Mouse (Mus musculus) hindbrain, embryonic 11.5 days (tissue): ENCODE measurements around the gene Ttk. TPM values are rescaled to one million over a fixed set of nuclear protein-coding genes. Genes with fewer than 3 reads are reported as not detected.

Experiments used
- ATAC-seq: fragments of 200-750 bp; cut with Nextera tagmentation; 2 replicates; pipeline ENCODE4 v1.8.0; 2017; ENCODE audit warnings: mild to moderate bottlenecking, moderate TSS enrichment, moderate library complexity; ENCODE audit not compliant: low FRiP score
- DNase-seq: peaks from one replicate; pipeline ENCODE4 v3.0.0-alpha.2; 2015; ENCODE audit warnings: low spot score
- H3K27ac ChIP-seq: fragments of 300-500 bp; sonication (generic); 2 replicates; pipeline ENCODE4 v1.5.1; 2014; ENCODE audit warnings: mild to moderate bottlenecking, low read depth, low read length
- H3K27me3 ChIP-seq: fragments of 300-500 bp; sonication (generic); 2 replicates; pipeline ENCODE4 v1.6.1; 2014; ENCODE audit warnings: mild to moderate bottlenecking, low read length, moderate library complexity, mixed read lengths; ENCODE audit not compliant: control insufficient read depth, insufficient read depth
- H3K36me3 ChIP-seq: fragments of 300-500 bp; sonication (generic); 2 replicates; pipeline ENCODE4 v1.6.1; 2014; ENCODE audit warnings: mild to moderate bottlenecking, low read length, moderate library complexity, mixed read lengths; ENCODE audit not compliant: control insufficient read depth, insufficient read depth
- H3K4me1 ChIP-seq: fragments of 300-500 bp; sonication (generic); replicated peaks from 2 replicates; pipeline ENCODE4 v1.6.1; 2014; ENCODE audit warnings: low read length, mixed read lengths; ENCODE audit not compliant: control insufficient read depth, insufficient read depth
- H3K4me2 ChIP-seq: fragments of 300-500 bp; sonication (generic); replicated peaks from 2 replicates; pipeline ENCODE4 v1.6.1; 2014; ENCODE audit warnings: mild to moderate bottlenecking, low read depth, low read length
- H3K4me3 ChIP-seq: fragments of 300-500 bp; sonication (generic); 2 replicates; pipeline ENCODE4 v1.5.1; 2014; ENCODE audit warnings: low read depth, low read length
- H3K9ac ChIP-seq: fragments of 300-500 bp; sonication (generic); 2 replicates; pipeline ENCODE4 v1.6.1; 2014; ENCODE audit warnings: low read depth, low read length
- H3K9me3 ChIP-seq: fragments of 300-500 bp; sonication (generic); 2 replicates; pipeline ENCODE4 v1.6.1; 2016; ENCODE audit warnings: low read length; ENCODE audit not compliant: control insufficient read depth
- whole genome bisulfite sequencing: fragments of 180-500 bp; shearing (Covaris S2); extraction: QIAGEN DNeasy Blood & Tissue Kit; methylation state at CpG from one replicate; pipeline ENCODE4 v1.1.7; 2014; 5-methylcytosine and 5-hydroxymethylcytosine counted together
- polyA plus RNA-seq: library from polyadenylated mRNA; unstranded; fragments of >200 nt; fragmentation: Nextera tagmentation; extraction: Ambion mirVana; gene quantifications from 2 replicates; pipeline ENCODE4 v1.2.1, GENCODE M21; 2014

Ttk gene
- polyA plus RNA-seq, 1 experiment from 2014 or later = 32.4 TPM

DNA sequence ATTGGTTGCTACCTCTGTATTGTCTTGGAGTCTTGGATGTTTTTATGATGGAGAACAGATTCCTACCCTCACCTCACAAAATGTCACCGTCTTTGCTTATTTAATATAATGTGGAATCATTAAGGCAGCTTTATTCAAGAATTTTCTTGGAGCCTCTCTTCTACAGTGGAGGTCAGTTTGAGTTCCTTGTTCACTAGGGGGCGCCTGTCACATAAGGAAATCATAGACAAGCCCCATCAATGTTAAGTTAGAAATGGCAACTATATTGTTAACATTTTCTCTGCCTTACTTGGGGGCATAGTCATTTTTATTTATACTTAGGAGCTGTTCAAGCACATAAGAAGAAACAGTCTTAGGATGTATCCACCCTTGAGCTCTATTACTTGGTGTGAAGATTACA lies 26.9 kb upstream of the Ttk start:
- Histone ChIP-seq H3K9me3 (no peaks in the 10 kb centered on the region), H3K4me1 (peaks cover 2% of the 10 kb centered on the region; the same call in 1 of the 2 replicates), H3K27me3 (no peaks in the 10 kb centered on the region), H3K36me3 (no peaks in the 10 kb centered on the region), H3K27ac (no peak overlapping the region), H3K9ac (no peak overlapping the region), H3K4me2 (no peak overlapping the region), H3K4me3 (no peak overlapping the region)
- 5% methylated on average over 2 of the region's 2 CpGs for WGBS
- ATAC-seq (no peak), DNase-seq (peak; percentile 69)

DNA sequence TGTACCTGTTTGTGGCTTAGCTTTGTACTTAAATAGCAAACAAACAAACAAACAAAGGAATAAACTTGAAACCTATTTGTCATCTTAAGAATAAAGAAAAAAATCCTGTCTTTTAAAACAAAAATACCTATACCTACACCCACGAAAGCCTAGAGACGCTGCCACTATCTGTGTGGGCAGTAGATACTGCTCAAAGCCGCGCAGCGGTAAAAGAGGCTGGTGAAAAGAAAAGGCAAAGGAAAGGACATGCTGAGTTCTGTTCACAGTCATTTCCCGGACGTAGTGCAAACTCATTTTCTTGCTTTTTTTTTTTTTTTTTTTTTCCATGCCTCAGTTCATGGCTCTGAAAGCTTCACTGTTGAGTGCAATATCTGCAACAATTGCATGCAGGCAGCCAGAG lies 15.3 kb upstream of the Ttk start:
- Histone ChIP-seq H3K4me1 (no peaks in the 10 kb centered on the region), H3K27me3 (no peaks in the 10 kb centered on the region), H3K36me3 (no peaks in the 10 kb centered on the region), H3K4me3 (no peak overlapping the region), H3K9me3 (no peaks in the 10 kb centered on the region), H3K4me2 (no peak overlapping the region), H3K9ac (no peak overlapping the region), H3K27ac (no peak overlapping the region)
- ATAC-seq = no peak
- 66% methylated on average over 7 of the region's 7 CpGs for WGBS
- no peak for DNase-seq

DNA sequence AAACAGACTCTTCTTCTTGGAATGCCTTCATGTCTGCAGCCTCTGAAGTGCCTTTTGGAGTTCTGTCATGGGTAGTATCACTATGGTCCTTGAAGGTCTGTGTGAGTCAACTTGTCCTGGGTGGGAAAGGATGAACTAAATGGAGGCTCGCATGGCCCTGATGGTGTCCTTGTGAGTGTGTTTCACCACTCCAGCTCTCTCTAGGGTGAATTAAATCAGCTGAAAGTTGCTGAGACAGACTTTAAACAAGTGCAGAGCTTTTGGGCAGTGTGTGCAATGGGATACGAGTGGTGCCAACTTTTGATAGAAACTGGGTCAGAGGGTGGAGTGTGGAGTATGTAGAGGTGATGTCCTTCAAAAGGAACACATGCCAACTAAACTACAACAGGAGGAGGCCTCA lies 13.5 kb upstream of the Ttk start:
- DNase-seq (no peak), ATAC-seq (no peak)
- H3K4me1 ChIP-seq = no peaks in the 10 kb centered on the region
- H3K36me3 ChIP-seq = no peaks in the 10 kb centered on the region
- H3K9ac ChIP-seq = no peak overlapping the region
- H3K27me3 ChIP-seq = no peaks in the 10 kb centered on the region
- WGBS = 86% methylated on average over 2 of the region's 2 CpGs
- H3K4me3 ChIP-seq = no peak overlapping the region
- H3K4me2 ChIP-seq = no peak overlapping the region
- H3K9me3 ChIP-seq = no peaks in the 10 kb centered on the region
- H3K27ac ChIP-seq = no peak overlapping the region

DNA sequence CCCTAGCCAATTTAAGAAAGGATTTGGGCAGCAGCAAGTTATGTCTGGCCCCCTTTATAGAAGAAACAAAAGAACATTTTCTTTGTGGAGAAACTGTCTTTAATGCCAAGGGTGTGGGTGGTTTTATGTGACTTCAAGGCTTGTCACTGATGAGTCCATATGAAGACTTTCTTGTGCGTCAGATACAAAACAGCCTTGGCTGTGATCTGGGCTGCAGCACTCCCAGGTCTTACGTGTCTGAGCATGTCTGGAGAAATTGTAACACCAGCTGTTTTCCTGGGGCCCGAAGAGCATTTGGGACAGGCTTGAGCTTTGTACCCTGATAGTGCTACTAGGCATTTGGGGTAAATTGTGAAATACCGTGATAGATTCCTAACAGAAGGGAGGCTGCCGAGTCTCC lies 11.6 kb upstream of the Ttk start:
- H3K36me3 ChIP-seq = no peaks in the 10 kb centered on the region
- no peak overlapping the region for H3K4me3 ChIP-seq
- no peak overlapping the region for H3K4me2 ChIP-seq
- H3K27me3 ChIP-seq = no peaks in the 10 kb centered on the region
- no peak overlapping the region for H3K9ac ChIP-seq
- H3K9me3 ChIP-seq = no peaks in the 10 kb centered on the region
- no peak overlapping the region for H3K27ac ChIP-seq
- DNase-seq (no peak), ATAC-seq (no peak)
- 80% methylated on average over 5 of the region's 5 CpGs for WGBS
- H3K4me1 ChIP-seq = no peaks in the 10 kb centered on the region

DNA sequence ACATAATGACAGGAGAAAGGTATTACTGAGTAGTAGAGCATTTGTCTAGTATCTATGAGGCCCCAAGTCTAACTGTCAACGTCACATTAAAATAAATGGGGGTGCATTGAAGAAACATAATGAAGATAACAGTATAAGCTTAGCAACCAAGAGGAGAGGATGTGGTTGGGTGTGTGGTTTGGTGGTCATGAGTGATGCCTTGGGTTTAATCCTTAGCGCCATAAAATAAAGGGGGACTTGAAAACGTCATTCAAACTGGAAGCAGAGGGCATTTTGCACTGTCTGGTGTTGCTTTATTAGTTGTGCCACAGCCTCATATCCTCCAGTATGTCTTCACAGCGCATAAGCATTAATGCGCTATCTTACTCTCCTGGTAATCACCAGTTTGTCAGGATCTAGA lies 4.6 kb upstream of the Ttk start:
- WGBS = 83% methylated on average over 5 of the region's 5 CpGs
- no peak for DNase-seq
- H3K4me1 ChIP-seq = no peaks in the 10 kb centered on the region
- H3K36me3 ChIP-seq = no peaks in the 10 kb centered on the region
- no peak overlapping the region for H3K9ac ChIP-seq
- no peak for ATAC-seq
- H3K27me3 ChIP-seq = no peaks in the 10 kb centered on the region
- H3K4me3 ChIP-seq = no peak overlapping the region
- no peak overlapping the region for H3K27ac ChIP-seq
- H3K9me3 ChIP-seq = no peaks in the 10 kb centered on the region
- no peak overlapping the region for H3K4me2 ChIP-seq

DNA sequence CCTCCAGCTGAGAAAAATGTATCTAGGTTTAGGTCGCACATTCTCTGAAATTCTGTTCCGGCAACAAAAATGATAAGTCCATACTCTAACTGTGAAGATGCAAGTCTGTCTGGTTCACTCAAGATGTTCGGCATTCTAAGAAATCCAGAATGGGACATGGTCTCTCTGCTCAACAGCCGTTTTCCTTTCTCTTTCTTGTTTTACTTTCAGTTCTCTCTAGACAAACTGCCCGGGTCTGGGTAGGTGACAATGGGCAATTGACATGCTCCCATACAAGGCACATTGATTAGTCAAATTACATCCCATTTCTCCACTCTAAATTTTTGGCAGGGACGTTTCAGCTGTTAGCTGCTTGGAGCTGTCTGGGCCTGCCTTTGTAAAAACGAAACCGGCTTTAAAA lies 3.3 kb upstream of the Ttk start:
- Histone ChIP-seq H3K9me3 (no peaks in the 10 kb centered on the region), H3K9ac (no peak overlapping the region), H3K4me1 (no peaks in the 10 kb centered on the region; the same call in 1 of the 2 replicates), H3K36me3 (no peaks in the 10 kb centered on the region), H3K27me3 (no peaks in the 10 kb centered on the region), H3K4me3 (no peak overlapping the region), H3K4me2 (no peak overlapping the region), H3K27ac (no peak overlapping the region)
- DNase-seq = no peak
- no peak for ATAC-seq
- WGBS = 79% methylated on average over 8 of the region's 8 CpGs

DNA sequence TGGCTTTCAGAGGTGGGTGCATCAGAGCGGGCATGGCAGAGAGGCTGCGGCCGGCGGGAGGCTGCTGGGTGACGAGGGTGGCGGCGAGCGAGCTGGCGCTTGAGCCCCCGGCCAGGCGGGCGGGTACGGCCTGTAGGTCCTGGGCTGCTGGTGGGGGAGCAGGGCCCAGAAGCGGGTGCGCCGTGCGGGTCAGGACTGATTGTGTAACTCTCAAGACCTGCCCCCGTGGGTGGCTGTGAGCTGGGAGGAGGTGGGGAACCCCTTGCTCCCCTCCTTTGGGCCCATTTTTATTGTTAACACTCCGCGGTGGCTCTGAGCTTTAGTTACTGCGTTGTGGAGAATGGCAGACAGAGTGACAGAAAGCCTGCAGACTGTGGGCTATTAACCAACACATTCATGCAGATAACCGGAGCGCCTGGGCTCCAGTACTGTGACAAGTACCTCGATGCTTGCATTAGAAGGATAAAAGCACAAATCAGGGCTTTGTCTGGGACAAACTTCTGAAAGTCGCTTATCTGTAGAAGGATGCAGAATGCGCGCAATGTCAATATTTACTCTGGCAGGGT lies 342 bp downstream of the Ttk start:
- no peaks in the 10 kb centered on the region for H3K9me3 ChIP-seq
- no peaks in the 10 kb centered on the region for H3K27me3 ChIP-seq
- H3K4me2 ChIP-seq = peak overlapping the region; percentile 68
- WGBS = 4% methylated on average over 19 of the region's 27 CpGs
- H3K36me3 ChIP-seq = no peaks in the 10 kb centered on the region; the same call in 1 of the 2 replicates
- ATAC-seq = peak; percentile 83
- peak overlapping the region; percentile 73 for H3K9ac ChIP-seq
- no peaks in the 10 kb centered on the region; the same call in 1 of the 2 replicates for H3K4me1 ChIP-seq
- peak overlapping the region; percentile 94; the same call in 1 of the 2 replicates for H3K27ac ChIP-seq
- no peak for DNase-seq
- H3K4me3 ChIP-seq = peak overlapping the region; percentile 85

DNA sequence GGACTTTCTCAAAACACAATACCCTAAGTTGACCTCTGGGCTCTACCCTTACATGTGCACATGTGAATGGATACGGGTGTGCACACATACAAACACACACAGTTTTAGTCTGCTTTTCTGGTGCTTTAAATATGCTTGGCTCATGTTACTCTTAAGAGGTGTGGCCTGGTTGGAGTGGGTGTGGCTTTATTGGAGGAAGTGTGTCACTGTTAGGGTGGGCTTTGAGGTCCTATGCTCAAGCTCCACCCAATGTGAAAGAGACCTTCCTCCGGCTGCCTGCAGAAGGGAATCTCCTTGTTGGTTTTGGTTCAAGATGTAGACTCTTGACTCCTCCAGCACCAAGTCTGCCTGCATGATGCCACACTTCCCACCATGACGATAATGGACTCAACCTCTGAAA lies 18.0 kb downstream of the Ttk start:
- H3K27ac ChIP-seq = no peak overlapping the region
- H3K27me3 ChIP-seq = no peaks in the 10 kb centered on the region
- H3K4me3 ChIP-seq = no peak overlapping the region
- peaks cover 2% of the 10 kb centered on the region; the same call in 1 of the 2 replicates for H3K36me3 ChIP-seq
- no peak for DNase-seq
- H3K9ac ChIP-seq = no peak overlapping the region
- 93% methylated on average over 3 of the region's 3 CpGs for WGBS
- no peak for ATAC-seq
- no peak overlapping the region for H3K4me2 ChIP-seq
- no peaks in the 10 kb centered on the region for H3K9me3 ChIP-seq
- no peaks in the 10 kb centered on the region for H3K4me1 ChIP-seq

DNA sequence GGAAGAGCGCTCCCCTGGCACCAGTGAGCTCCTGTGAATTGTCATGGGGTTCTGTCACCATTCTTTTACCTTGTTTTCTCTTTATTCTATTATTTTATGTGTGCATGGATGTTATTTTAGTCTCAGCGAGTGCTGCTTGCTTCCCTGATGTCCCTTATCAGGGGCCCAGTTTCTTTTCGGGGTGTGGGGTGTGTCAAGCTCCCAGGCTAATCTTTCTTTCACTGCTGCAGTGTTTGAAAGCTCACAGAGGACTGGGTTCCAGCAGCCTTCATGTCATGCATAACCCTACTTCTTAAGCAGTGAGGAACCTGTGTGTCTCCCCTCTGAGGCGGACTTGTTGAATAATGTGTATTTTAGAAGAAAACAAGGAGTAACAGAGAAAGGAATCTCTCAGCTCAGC lies 30.7 kb downstream of the Ttk start:
- H3K36me3 ChIP-seq = 0 out of 2 replicates have a peak, but pooled peaks cover 2% of the 10 kb centered on the region
- WGBS = 90% methylated on average over 4 of the region's 4 CpGs
- H3K4me3 ChIP-seq = no peak overlapping the region
- ATAC-seq (no peak), DNase-seq (no peak)
- no peaks in the 10 kb centered on the region for H3K4me1 ChIP-seq
- no peak overlapping the region for H3K4me2 ChIP-seq
- H3K27me3 ChIP-seq = no peaks in the 10 kb centered on the region
- H3K27ac ChIP-seq = no peak overlapping the region
- H3K9ac ChIP-seq = no peak overlapping the region
- no peaks in the 10 kb centered on the region for H3K9me3 ChIP-seq
